Mouse (Mus musculus) limb, embryonic 14.5 days (tissue): ENCODE results near the gene Usp20. TPM values are rescaled to one million over a fixed set of nuclear protein-coding genes. Genes with fewer than 3 reads are reported as not detected.

Source experiments
- ATAC-seq: fragments of 200-750 bp; cut with Nextera tagmentation; 2 replicates; pipeline ENCODE4 v1.8.0; 2017; ENCODE audit warnings: low read depth, moderate number of reproducible peaks, moderate TSS enrichment; ENCODE audit not compliant: low FRiP score
- DNase-seq: peaks from one replicate; pipeline ENCODE4 v3.0.0-alpha.2; 2015; ENCODE audit warnings: low spot score
- H3K27ac ChIP-seq: fragments of 300-500 bp; sonication (generic); replicated peaks from 2 replicates; pipeline ENCODE4 v1.5.1; 2014; ENCODE audit warnings: low read depth, mild to moderate bottlenecking, low read length, moderate library complexity, mixed read lengths
- H3K27me3 ChIP-seq: fragments of 300-500 bp; sonication (generic); 2 replicates; pipeline ENCODE4 v1.6.1; 2014; ENCODE audit warnings: low read length, mixed read lengths; ENCODE audit not compliant: control insufficient read depth, insufficient read depth
- H3K36me3 ChIP-seq: fragments of 300-500 bp; sonication (generic); 2 replicates; pipeline ENCODE4 v1.6.1; 2014; ENCODE audit warnings: mild to moderate bottlenecking, low read length, moderate library complexity, mixed read lengths; ENCODE audit not compliant: control insufficient read depth, insufficient read depth
- H3K4me1 ChIP-seq: fragments of 300-500 bp; sonication (generic); 2 replicates; pipeline ENCODE4 v1.6.1; 2014; ENCODE audit warnings: antibody characterized with exemption, low read length, mixed read lengths; ENCODE audit not compliant: control insufficient read depth, insufficient read depth
- H3K4me2 ChIP-seq: fragments of 300-500 bp; sonication (generic); replicated peaks from 2 replicates; pipeline ENCODE4 v1.6.1; 2014; ENCODE audit warnings: low read depth, mild to moderate bottlenecking, low read length, moderate library complexity; ENCODE audit not compliant: severe bottlenecking
- H3K4me3 ChIP-seq: fragments of 300-500 bp; sonication (generic); replicated peaks from 2 replicates; pipeline ENCODE4 v1.5.1; 2014; ENCODE audit warnings: low read length
- H3K9ac ChIP-seq: fragments of 300-500 bp; sonication (generic); 2 replicates; pipeline ENCODE4 v1.6.1; 2014; ENCODE audit warnings: mild to moderate bottlenecking, low read depth, low read length, moderate library complexity; ENCODE audit not compliant: severe bottlenecking
- H3K9me3 ChIP-seq: fragments of 300-500 bp; sonication (generic); 2 replicates; pipeline ENCODE4 v1.6.1; 2016; ENCODE audit warnings: low read length; ENCODE audit not compliant: control insufficient read depth
- POLR2A ChIP-seq: fragments of 200-500 bp; IDR thresholded peaks from 2 replicates; pipeline ENCODE4 v1.8.0; 2012; ENCODE audit warnings: inconsistent platforms, mild to moderate bottlenecking, moderate library complexity, borderline replicate concordance; ENCODE audit not compliant: insufficient read depth, insufficient read length; ENCODE audit errors: extremely low read depth
- WGBS: fragments of 180-500 bp; shearing (Covaris S2); extraction: QIAGEN DNeasy Blood & Tissue Kit; methylation state at CpG from one replicate; pipeline ENCODE4 v1.1.7; 2014; 5-methylcytosine and 5-hydroxymethylcytosine counted together
- polyA plus RNA-seq, 2 experiments: library from polyadenylated mRNA; depleted of rRNA in 1 of 2; stranded (reverse) in 1 of 2; unstranded in 1 of 2; fragments of >200 nt; fragmentation: Nextera tagmentation in 1 of 2; extraction: Ambion mirVana in 1 of 2; gene quantifications; 2 replicates each; pipeline versions ENCODE4 v1.2.1 to v1.2.3; 2012 to 2014

Usp20 gene
- polyA plus RNA-seq, 2 experiments = 19.0 to 21.5 TPM

- Histone ChIP-seq H3K36me3 (peaks cover 78% of the 10 kb centered on the region), H3K4me3 (no peak overlapping the region), H3K27ac (no peak overlapping the region), H3K27me3 (no peaks in the 10 kb centered on the region), H3K4me2 (no peak overlapping the region), H3K9me3 (no peaks in the 10 kb centered on the region), H3K4me1 (peaks cover 10% of the 10 kb centered on the region), H3K9ac (no peak overlapping the region)
- WGBS = 84% methylated on average over 11 of the region's 11 CpGs
- no peak for TF ChIP-seq POLR2A
- DNase-seq (no peak), ATAC-seq (no peak)
These were observed 19.4 kb upstream of the Usp20 start for GRCm38 (mm10) chr2:30962570-30963254.

GRCm38 (mm10) chr2:30965627-30966026 lies 16.5 kb upstream of the Usp20 start:
- Histone ChIP-seq H3K4me2 (no peak overlapping the region), H3K4me1 (peaks cover 10% of the 10 kb centered on the region), H3K27ac (no peak overlapping the region), H3K9ac (no peak overlapping the region), H3K4me3 (no peak overlapping the region), H3K9me3 (no peaks in the 10 kb centered on the region), H3K36me3 (peaks cover 51% of the 10 kb centered on the region), H3K27me3 (no peaks in the 10 kb centered on the region)
- ATAC-seq (no peak), DNase-seq (no peak)
- TF ChIP-seq POLR2A = no peak
- 90% methylated on average over 8 of the region's 8 CpGs for WGBS

DNA sequence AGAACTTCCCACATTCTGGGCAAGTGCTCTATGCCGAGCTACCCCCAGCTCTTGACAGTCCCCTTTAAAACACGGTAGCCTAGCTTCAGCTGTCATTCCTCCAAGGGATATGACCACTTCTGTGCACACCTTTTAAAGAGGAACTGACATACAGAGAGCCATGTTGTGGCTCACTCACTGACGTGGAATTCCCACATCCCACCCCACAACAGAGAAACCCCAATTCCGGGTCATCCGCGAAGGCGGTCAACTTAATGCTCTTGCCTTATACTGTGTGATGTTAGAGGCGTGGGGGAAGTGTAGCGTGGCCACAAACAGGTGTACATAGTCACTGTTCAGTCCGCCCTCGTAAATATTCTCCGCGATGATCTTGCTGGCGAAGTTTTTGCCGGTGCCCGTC lies 15.3 kb upstream of the Usp20 start:
- Histone ChIP-seq H3K9me3 (no peaks in the 10 kb centered on the region), H3K9ac (peak overlapping the region; percentile 86), H3K36me3 (peaks cover 42% of the 10 kb centered on the region), H3K27ac (no peak overlapping the region), H3K27me3 (no peaks in the 10 kb centered on the region), H3K4me2 (peak overlapping the region; percentile 94), H3K4me3 (peak overlapping the region; percentile 97), H3K4me1 (peaks cover 10% of the 10 kb centered on the region)
- 20% methylated on average over 16 of the region's 16 CpGs for WGBS
- ATAC-seq (no peak), DNase-seq (no peak)
- TF ChIP-seq POLR2A = no peak

- Histone ChIP-seq H3K27ac (peak within 1 kb of the TSS; percentile 39), H3K4me3 (peak within 1 kb of the TSS; percentile 97), H3K4me2 (peak within 1 kb of the TSS; percentile 94), H3K36me3 (peaks cover 38% of the 10 kb centered on the region), H3K27me3 (no peaks in the 10 kb centered on the region), H3K9me3 (no peaks in the 10 kb centered on the region), H3K9ac (peak within 1 kb of the TSS; percentile 86), H3K4me1 (peaks cover 10% of the 10 kb centered on the region)
- TF ChIP-seq POLR2A = peak; percentile 76; the same call in 1 of the 2 replicates
- 3% methylated on average over 53 of the region's 59 CpGs for WGBS
- ATAC-seq (peak; percentile 92), DNase-seq (peak; percentile 94)
These were observed 14.4 kb upstream of the Usp20 start, which contains the start of gene Tor1a for GRCm38 (mm10) chr2:30967352-30968327. Gene Tor1a, minus strand, starts transcription at chr2:30967933.

- WGBS = 53% methylated on average over 7 of the region's 7 CpGs
- no peaks in the 10 kb centered on the region for H3K9me3 ChIP-seq
- H3K9ac ChIP-seq = no peak overlapping the region
- no peaks in the 10 kb centered on the region for H3K27me3 ChIP-seq
- H3K4me1 ChIP-seq = peaks cover 6% of the 10 kb centered on the region; the same call in 1 of the 2 replicates
- DNase-seq = no peak
- ATAC-seq = no peak
- no peak overlapping the region for H3K27ac ChIP-seq
- H3K36me3 ChIP-seq = peaks cover 13% of the 10 kb centered on the region
- no peak for TF ChIP-seq POLR2A
- H3K4me2 ChIP-seq = peak overlapping the region; percentile 85
- H3K4me3 ChIP-seq = peak overlapping the region; percentile 81
These were observed 945 bp downstream of the Usp20 start for GRCm38 (mm10) chr2:30983024-30983423.
